ENCODE assay signal across 14 mouse cellular contexts in genomic region chr14:84757592-84757991, GRCm38 (mm10).
"Had no signal": no experiment of that assay in that cellular context is flagged by ENCODE, and none has a peak within 500 bp of the region (broad histone marks: within the 10 kb centered on the region; RNA-seq: fewer than 3 reads in every experiment).

No protein-coding gene starts in this region.

- DNase-seq: kidney, adult 18-20 months; kidney, postnatal 10 days; kidney, postnatal 36 days; left cerebral cortex, postnatal 4 days; liver, embryonic 13.5 days; lung, adult 2 months; lung, postnatal 14 days; thymus, postnatal 25 days had no signal

- ATAC-seq: intestine, embryonic 15.5 days; midbrain, embryonic 16.5 days had no signal

- H3K4me3 ChIP-seq: intestine, embryonic 15.5 days; limb, embryonic 13.5 days; liver, embryonic 13.5 days; megakaryocyte, embryonic 14.5 days; midbrain, embryonic 10.5 days had no signal

- H3K9me3 ChIP-seq: intestine, embryonic 15.5 days; limb, embryonic 13.5 days; liver, embryonic 13.5 days; midbrain, embryonic 10.5 days had no signal

- H3K27me3 ChIP-seq: intestine, embryonic 15.5 days; limb, embryonic 13.5 days; liver, embryonic 13.5 days; megakaryocyte, embryonic 14.5 days had no signal

- H3K4me1 ChIP-seq: intestine, embryonic 15.5 days; limb, embryonic 13.5 days; liver, embryonic 13.5 days; megakaryocyte, embryonic 14.5 days; midbrain, embryonic 10.5 days had no signal

- H3K27ac ChIP-seq: intestine, embryonic 15.5 days; limb, embryonic 13.5 days; liver, embryonic 13.5 days; macrophage; midbrain, embryonic 10.5 days had no signal

- H3K4me2 ChIP-seq: intestine, embryonic 15.5 days; limb, embryonic 13.5 days; liver, embryonic 13.5 days had no signal

- H3K36me3 ChIP-seq: intestine, embryonic 15.5 days; limb, embryonic 13.5 days; liver, embryonic 13.5 days; midbrain, embryonic 10.5 days had no signal

- H3K9ac ChIP-seq: intestine, embryonic 15.5 days; limb, embryonic 13.5 days; liver, embryonic 13.5 days had no signal
